Mouse (Mus musculus) heart, postnatal 0 days (tissue): ENCODE results near the gene Ret. TPM values are rescaled to one million over a fixed set of nuclear protein-coding genes. Genes with fewer than 3 reads are reported as not detected.
A peak's percentile ranks its signal among the peaks of the same experiment; 100 is the strongest.

Experiments used
- ATAC-seq: fragments of 200-750 bp; cut with Nextera tagmentation; 2 replicates; pipeline ENCODE4 v1.8.0; 2017; ENCODE audit warnings: low read depth, moderate number of reproducible peaks, moderate library complexity; ENCODE audit not compliant: insufficient read depth
- DNase-seq: peaks from one replicate; pipeline ENCODE4 v3.0.0-alpha.2; 2016; ENCODE audit warnings: low spot score
- H3K27ac ChIP-seq: fragments of 300-500 bp; sonication (generic); 2 replicates; pipeline ENCODE4 v1.5.1; 2014; ENCODE audit warnings: low read depth, mild to moderate bottlenecking
- H3K27me3 ChIP-seq: fragments of 300-500 bp; sonication (generic); 2 replicates; pipeline ENCODE4 v1.6.1; 2014; ENCODE audit warnings: low read length, mixed read lengths; ENCODE audit not compliant: control insufficient read depth, insufficient read depth
- H3K36me3 ChIP-seq: fragments of 300-500 bp; sonication (generic); replicated peaks from 2 replicates; pipeline ENCODE4 v1.6.1; 2014; ENCODE audit warnings: low read length, mixed read lengths; ENCODE audit not compliant: control insufficient read depth, insufficient read depth
- H3K4me1 ChIP-seq: fragments of 300-500 bp; sonication (generic); 2 replicates; pipeline ENCODE4 v1.6.1; 2014; ENCODE audit warnings: antibody characterized with exemption; ENCODE audit not compliant: control insufficient read depth, insufficient read depth
- H3K4me2 ChIP-seq: fragments of 300-500 bp; sonication (generic); 2 replicates; pipeline ENCODE4 v1.6.1; 2014; ENCODE audit warnings: low read depth, mild to moderate bottlenecking, low read length, moderate library complexity
- H3K4me3 ChIP-seq: fragments of 300-500 bp; sonication (generic); 2 replicates; pipeline ENCODE4 v1.5.1; 2014; ENCODE audit warnings: low read depth, low read length
- H3K9ac ChIP-seq: fragments of 300-500 bp; sonication (generic); replicated peaks from 2 replicates; pipeline ENCODE4 v1.6.1; 2014; ENCODE audit warnings: low read depth, low read length, mixed read lengths
- H3K9me3 ChIP-seq: fragments of 300-500 bp; sonication (generic); replicated peaks from 2 replicates; pipeline ENCODE4 v1.6.1; 2016; ENCODE audit warnings: low read length; ENCODE audit not compliant: control insufficient read depth
- CTCF ChIP-seq: IDR thresholded peaks from 2 replicates; pipeline ENCODE4 v1.5.1; 2016; ENCODE audit warnings: antibody characterized with exemption, control low read depth, low read depth
- EP300 ChIP-seq: IDR thresholded peaks from 2 replicates; pipeline ENCODE4 v1.6.1; 2016; ENCODE audit warnings: antibody characterized with exemption, low read depth
- WGBS: fragments of 180-500 bp; shearing (Covaris S2); extraction: QIAGEN DNeasy Blood & Tissue Kit; methylation state at CpG from one replicate; pipeline ENCODE4 v1.1.7; 2014; 5-methylcytosine and 5-hydroxymethylcytosine counted together
- polyA plus RNA-seq: library from polyadenylated mRNA; unstranded; fragments of >200 nt; fragmentation: Nextera tagmentation; extraction: Ambion mirVana; gene quantifications from 2 replicates; pipeline ENCODE4 v1.2.1, GENCODE M21; 2015
- total RNA-seq: library from RNA; depleted of rRNA; stranded (reverse); fragments of >200 nt; gene quantifications from 2 replicates; pipeline ENCODE4 v1.2.3, GENCODE M21; 2014; ENCODE audit warnings: low replicate concordance; rRNA removed

Gene Ret
- total RNA-seq, result 0.23 and 3.6 TPM in 2 replicates
- 0.34 and 0.38 TPM in 2 replicates for polyA plus RNA-seq

DNA sequence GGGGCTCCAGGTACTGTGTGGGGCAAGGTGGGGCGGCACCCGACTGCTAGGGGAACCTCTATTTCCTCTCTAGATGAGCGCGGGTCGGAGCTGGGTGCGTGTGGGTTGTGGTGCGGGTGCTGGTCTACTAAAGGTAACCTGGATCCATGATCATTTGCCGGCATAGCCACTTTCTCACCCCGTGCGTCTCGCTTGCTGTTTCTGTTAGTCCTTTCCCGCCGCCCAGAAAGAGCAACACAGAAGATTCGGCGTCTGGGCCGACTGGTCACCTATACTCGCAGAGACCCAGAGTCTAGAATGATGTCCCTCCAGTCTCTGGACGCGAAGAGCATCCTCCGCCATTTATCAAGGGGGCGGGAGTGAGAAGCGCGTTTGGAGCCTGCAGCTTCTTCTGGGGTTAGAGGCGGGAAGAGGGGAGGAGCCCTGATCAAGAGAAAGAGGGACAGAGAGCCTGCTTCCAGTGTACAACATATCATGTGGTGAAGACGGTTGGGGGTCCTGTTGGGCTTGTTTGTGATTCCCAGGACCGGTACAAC, at the start of gene Ret:
Gene Ret, minus strand, starts transcription at position 279 of the 536 bp plus-strand sequence.
- under 1% methylated on average over 26 of the region's 26 CpGs for WGBS

DNA sequence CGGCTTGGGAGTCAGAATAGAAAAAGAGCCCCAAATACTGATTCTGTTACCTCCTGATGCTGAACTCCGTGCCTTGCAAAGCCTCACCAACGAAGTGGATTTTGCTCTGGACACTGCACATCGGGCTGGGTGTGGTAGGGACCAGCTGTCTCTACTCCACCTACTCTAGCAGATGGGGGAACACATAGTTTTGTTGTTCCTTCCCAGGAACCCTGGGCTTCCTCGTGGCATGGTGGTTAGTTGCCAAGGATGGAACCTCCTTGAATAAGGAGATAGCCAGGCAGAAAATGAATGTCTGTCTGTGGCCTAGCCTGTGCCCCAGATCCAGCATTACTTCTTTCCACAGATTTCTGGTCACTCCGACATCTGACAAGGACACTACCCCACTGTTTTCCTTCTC, 49.6 kb upstream of the Ret start:
- Histone ChIP-seq H3K27me3 (no peaks in the 10 kb centered on the region), H3K9ac (no peak overlapping the region), H3K9me3 (no peaks in the 10 kb centered on the region), H3K4me2 (no peak overlapping the region), H3K27ac (no peak overlapping the region), H3K4me3 (no peak overlapping the region), H3K4me1 (no peaks in the 10 kb centered on the region), H3K36me3 (no peaks in the 10 kb centered on the region)
- DNase-seq, result no peak
- no peak for ATAC-seq
- no peak for TF ChIP-seq EP300
- no peak for TF ChIP-seq CTCF
- 75% methylated on average over 6 of the region's 6 CpGs for WGBS

More for the DNA sequence above, at the start of gene Ret:
- H3K4me3 ChIP-seq, result peak within 1 kb of the TSS; percentile 56
- H3K4me1 ChIP-seq, result no peaks in the 10 kb centered on the region
- no peaks in the 10 kb centered on the region for H3K36me3 ChIP-seq
- no peak for DNase-seq
- no peak for ATAC-seq
- TF ChIP-seq EP300 (no peak), CTCF (no peak)
- no peak within 1 kb of the TSS for H3K9ac ChIP-seq
- no peak within 1 kb of the TSS for H3K27ac ChIP-seq
- peak within 1 kb of the TSS; percentile 98 for H3K4me2 ChIP-seq
- no peaks in the 10 kb centered on the region for H3K9me3 ChIP-seq
- H3K27me3 ChIP-seq, result peaks cover 76% of the 10 kb centered on the region

DNA sequence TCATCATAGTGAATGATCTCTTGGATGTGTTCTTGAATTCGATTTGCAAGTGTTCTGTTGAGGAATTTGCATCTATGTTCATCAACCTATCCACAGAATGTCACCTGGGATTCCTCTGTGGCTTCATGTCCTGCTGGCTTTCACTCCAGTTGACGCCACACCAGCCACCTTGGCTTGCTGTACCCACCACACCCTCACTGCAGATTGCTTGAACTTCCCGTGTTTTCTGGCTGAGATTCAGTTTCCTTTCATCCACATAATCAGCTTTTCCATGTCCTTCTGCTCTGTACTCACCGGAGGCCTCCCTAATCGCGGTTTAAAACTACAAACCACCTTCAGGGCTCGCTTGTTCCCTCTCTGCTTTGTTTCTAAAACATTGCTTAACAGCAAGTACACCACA, 46.6 kb upstream of the Ret start:
- no peak for TF ChIP-seq CTCF
- no peak for TF ChIP-seq EP300
- H3K4me2 ChIP-seq, result no peak overlapping the region
- no peaks in the 10 kb centered on the region for H3K4me1 ChIP-seq
- ATAC-seq, result no peak
- H3K27me3 ChIP-seq, result no peaks in the 10 kb centered on the region
- no peak for DNase-seq
- no peaks in the 10 kb centered on the region for H3K9me3 ChIP-seq
- no peaks in the 10 kb centered on the region for H3K36me3 ChIP-seq
- H3K9ac ChIP-seq, result no peak overlapping the region
- H3K27ac ChIP-seq, result no peak overlapping the region
- WGBS, result 55% methylated on average over 7 of the region's 7 CpGs
- no peak overlapping the region for H3K4me3 ChIP-seq

DNA sequence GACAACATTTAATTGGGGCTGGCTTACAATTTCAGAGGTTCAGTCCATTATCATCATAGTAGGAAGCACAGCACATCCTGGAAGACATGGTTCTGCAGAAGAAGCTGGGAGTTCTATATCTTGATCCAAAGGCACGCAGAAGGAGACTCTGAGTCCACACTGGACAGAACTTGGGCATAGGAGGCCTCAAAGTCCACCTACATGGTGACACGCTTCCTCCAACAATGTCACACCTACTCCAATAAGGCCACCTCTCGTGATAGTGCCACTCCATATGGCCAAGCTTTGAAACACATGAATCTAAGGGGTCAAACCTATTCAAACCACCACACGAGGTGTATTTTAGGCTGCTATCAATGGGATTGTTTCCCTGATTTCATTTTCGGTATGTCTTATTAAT, 45.4 kb upstream of the Ret start:
- no peak for TF ChIP-seq EP300
- TF ChIP-seq CTCF, result no peak
- Histone ChIP-seq H3K9me3 (no peaks in the 10 kb centered on the region), H3K4me2 (no peak overlapping the region), H3K36me3 (no peaks in the 10 kb centered on the region), H3K27ac (no peak overlapping the region), H3K27me3 (no peaks in the 10 kb centered on the region), H3K4me1 (no peaks in the 10 kb centered on the region), H3K9ac (no peak overlapping the region), H3K4me3 (no peak overlapping the region)
- WGBS, result 71% methylated on average over 5 of the region's 5 CpGs
- DNase-seq (no peak), ATAC-seq (no peak)

DNA sequence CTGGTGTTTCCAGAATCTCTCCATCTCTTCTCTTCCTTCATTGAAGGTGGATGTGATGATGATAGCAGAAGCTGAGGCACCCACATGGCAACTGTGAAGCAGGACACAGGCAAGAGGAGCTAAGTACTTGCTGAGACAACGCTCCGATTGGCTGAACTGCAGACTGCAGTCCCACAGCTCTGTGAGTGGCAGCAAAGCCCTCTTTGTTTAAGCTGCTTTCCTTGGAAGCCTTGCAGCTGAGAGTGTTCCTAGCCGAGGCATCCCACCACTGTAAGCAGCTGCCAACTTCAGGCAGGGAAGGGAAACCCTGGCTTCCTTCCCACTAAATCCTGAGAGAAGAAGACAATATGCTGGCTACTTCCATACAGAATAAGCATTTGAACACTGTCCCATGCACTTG, 28.6 kb upstream of the Ret start:
- H3K36me3 ChIP-seq, result no peaks in the 10 kb centered on the region
- no peaks in the 10 kb centered on the region for H3K27me3 ChIP-seq
- no peak overlapping the region for H3K4me3 ChIP-seq
- H3K4me2 ChIP-seq, result no peak overlapping the region
- no peak for ATAC-seq
- DNase-seq, result peak; percentile 15
- WGBS, result 26% methylated on average over 3 of the region's 3 CpGs
- H3K9ac ChIP-seq, result no peak overlapping the region
- no peaks in the 10 kb centered on the region for H3K9me3 ChIP-seq
- H3K4me1 ChIP-seq, result no peaks in the 10 kb centered on the region
- no peak overlapping the region for H3K27ac ChIP-seq
- TF ChIP-seq CTCF, result no peak
- TF ChIP-seq EP300, result no peak

DNA sequence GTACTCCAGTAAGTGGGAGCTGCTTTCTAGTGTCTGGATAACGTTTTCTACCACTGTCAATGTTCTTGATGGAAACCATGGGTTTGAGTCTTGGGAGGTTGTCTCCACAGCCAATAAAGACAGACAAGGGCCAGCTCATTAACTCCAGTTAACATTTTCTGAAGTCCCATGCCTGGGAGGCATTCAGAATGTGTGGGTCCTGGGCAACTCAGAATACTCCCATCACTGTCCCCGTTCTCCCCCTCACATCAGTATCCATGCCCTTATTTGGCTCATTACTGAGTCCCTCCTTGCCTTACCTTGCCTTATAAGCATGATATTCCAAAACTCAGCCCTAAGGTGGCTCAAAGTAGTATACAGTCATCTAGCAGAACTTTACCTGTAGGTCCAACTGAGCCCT, 25.0 kb upstream of the Ret start:
- H3K27ac ChIP-seq, result no peak overlapping the region
- no peak overlapping the region for H3K9ac ChIP-seq
- no peak overlapping the region for H3K4me3 ChIP-seq
- no peak for DNase-seq
- no peaks in the 10 kb centered on the region for H3K27me3 ChIP-seq
- no peaks in the 10 kb centered on the region for H3K36me3 ChIP-seq
- 55% methylated on average over 2 of the region's 2 CpGs for WGBS
- no peaks in the 10 kb centered on the region for H3K4me1 ChIP-seq
- H3K9me3 ChIP-seq, result no peaks in the 10 kb centered on the region
- ATAC-seq, result no peak
- H3K4me2 ChIP-seq, result no peak overlapping the region
- TF ChIP-seq EP300, result no peak
- no peak for TF ChIP-seq CTCF
